Mouse (Mus musculus): Measurements from ENCODE around the gene Otud7a. TPM values are rescaled to one million over a fixed set of nuclear protein-coding genes. Genes with fewer than 3 reads are reported as not detected.

Gene Otud7a
- polyA plus RNA-seq, 1 experiment from 2014 or later, result 0.13 TPM

DNA sequence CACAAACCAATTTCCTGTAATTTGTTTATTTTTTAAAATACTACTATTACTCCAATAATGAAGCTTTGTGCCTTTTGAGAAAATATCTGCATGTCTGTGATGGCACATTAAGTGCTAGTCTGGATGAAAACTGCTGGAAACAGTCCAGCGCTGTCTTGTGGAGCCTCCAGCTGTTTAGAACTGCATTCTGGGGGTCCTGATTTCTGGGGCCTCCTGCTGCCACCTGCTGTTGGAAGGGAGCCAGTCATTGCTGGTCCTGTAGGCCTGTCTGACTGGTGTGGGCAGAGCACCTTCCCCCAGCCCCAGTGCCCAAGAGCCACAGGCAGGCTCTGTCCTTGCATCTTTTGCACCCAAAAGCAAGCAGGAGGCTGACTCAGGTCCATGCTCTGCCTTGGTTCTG is 65.3 kb downstream of the Otud7a start:
- H3K27ac ChIP-seq, result no peak overlapping the region
- H3K27me3 ChIP-seq (ENCODE audit: low read depth, poor library complexity, severe bottlenecking), result no peaks in the 10 kb centered on the region
- H3K9me3 ChIP-seq (replicated peaks), result no peaks in the 10 kb centered on the region
- DNase-seq (ENCODE audit: low spot score), result no peak
- no peaks in the 10 kb centered on the region for H3K36me3 ChIP-seq
- no peak overlapping the region for H3K4me3 ChIP-seq
- WGBS, result 68% methylated on average over 1 of the region's 1 CpGs
- no peaks in the 10 kb centered on the region for H3K4me1 ChIP-seq

- Histone ChIP-seq H3K27me3 (ENCODE audit: low read depth, poor library complexity, severe bottlenecking) (no peaks in the 10 kb centered on the region), H3K27ac (no peak overlapping the region), H3K36me3 (no peaks in the 10 kb centered on the region), H3K4me3 (no peak overlapping the region), H3K9me3 (replicated peaks) (no peaks in the 10 kb centered on the region), H3K4me1 (no peaks in the 10 kb centered on the region)
- no peak for DNase-seq (ENCODE audit: low spot score)
These were observed 66.9 kb downstream of the Otud7a start for GRCm38 (mm10) chr7:63511458-63511857.

GRCm38 (mm10) chr7:63512561-63512960 is 68.0 kb downstream of the Otud7a start:
- Histone ChIP-seq H3K27me3 (ENCODE audit: low read depth, poor library complexity, severe bottlenecking) (no peaks in the 10 kb centered on the region), H3K9me3 (replicated peaks) (no peaks in the 10 kb centered on the region), H3K36me3 (no peaks in the 10 kb centered on the region), H3K27ac (no peak overlapping the region), H3K4me1 (no peaks in the 10 kb centered on the region), H3K4me3 (no peak overlapping the region)
- no peak for DNase-seq (ENCODE audit: low spot score)
- WGBS, result 82% methylated on average over 2 of the region's 2 CpGs

DNA sequence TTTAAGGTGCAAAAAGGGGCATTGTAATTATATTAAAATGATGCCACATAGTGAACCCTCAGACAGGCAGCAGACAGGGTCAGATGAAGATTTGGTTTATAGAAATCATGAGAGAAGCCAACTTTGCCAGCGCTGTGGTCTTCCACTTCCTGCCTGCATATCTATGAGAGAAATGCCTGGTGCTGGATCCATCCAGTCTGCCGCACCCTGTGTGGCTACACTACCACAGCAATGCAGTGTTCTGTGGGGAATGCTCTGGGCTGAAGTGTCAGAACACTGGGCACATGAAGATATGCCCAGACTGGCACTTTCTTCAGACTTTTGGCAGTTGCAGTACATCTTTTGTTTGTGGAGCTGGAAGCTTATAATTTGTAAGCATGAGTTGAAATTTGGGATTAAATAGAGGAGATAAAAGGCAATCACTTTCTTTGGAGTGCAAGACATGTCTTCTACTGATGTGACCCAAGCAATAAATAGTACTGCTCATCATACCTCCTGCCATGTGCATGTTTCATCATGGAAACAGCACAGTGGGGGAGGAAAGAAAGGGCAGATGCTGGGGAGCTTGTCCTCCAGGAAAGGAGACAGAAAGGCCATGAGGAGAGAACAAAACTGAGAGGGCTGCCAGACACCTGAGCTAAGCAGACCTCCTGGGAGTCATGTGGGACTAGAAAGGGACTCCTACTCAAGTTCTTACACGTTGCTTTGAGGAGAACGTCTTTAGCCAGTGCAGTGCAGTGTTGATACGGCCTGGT is 71.8 kb downstream of the Otud7a start:
- no peak for DNase-seq (ENCODE audit: low spot score)
- Histone ChIP-seq H3K27me3 (ENCODE audit: low read depth, poor library complexity, severe bottlenecking) (no peaks in the 10 kb centered on the region), H3K36me3 (no peaks in the 10 kb centered on the region), H3K4me1 (no peaks in the 10 kb centered on the region), H3K4me3 (no peak overlapping the region), H3K9me3 (replicated peaks) (no peaks in the 10 kb centered on the region), H3K27ac (no peak overlapping the region)
- 95% methylated on average over 5 of the region's 5 CpGs for WGBS

DNA sequence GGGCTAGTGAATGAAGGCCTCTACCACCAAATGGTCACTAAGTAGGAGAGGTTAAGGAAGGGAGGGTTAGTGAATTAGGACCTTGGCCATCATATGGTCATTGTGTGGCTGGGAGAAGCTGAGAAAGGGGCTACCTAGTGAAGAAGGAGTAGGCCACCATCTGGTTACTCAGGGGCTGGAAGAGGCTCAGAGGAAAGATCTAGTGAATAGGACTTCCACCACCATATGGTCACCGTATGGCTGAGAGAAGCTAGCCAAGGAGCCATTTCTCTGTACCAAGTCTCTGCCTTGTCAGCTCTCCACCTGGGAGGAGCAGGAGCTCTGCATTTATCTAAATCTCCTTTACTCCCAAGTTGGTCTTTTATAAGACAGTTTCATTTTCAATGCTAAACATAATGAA is 75.7 kb downstream of the Otud7a start:
- 77% methylated on average over 1 of the region's 1 CpGs for WGBS
- Histone ChIP-seq H3K27ac (no peak overlapping the region), H3K9me3 (replicated peaks) (no peaks in the 10 kb centered on the region)

DNA sequence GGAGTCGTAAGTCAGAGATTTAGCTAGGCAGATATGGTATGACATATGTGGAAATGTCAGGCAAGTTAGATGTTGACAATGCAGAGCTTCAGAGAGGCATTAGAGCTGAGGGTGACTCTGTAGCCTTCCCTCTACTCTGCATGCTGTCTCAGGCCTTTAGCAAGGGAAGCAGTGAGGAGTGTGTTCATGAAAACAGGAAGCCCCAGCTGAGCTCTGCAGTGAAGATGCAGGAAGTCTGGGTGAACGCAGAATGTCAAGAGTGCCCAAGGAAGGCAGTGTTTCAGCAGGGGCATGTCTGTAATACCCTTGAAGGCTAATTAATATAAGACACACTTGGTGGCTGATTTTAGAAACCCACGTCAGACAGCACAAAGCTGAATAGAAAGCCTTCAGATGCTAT is 77.9 kb downstream of the Otud7a start:
- WGBS, result 75% methylated on average over 3 of the region's 3 CpGs

More for the DNA sequence above, 75.7 kb downstream of the Otud7a start:
- no peaks in the 10 kb centered on the region for H3K27me3 ChIP-seq (ENCODE audit: low read depth, poor library complexity, severe bottlenecking)
- no peaks in the 10 kb centered on the region for H3K36me3 ChIP-seq
- no peaks in the 10 kb centered on the region for H3K4me1 ChIP-seq
- DNase-seq (ENCODE audit: low spot score), result no peak
- no peak overlapping the region for H3K4me3 ChIP-seq

DNA sequence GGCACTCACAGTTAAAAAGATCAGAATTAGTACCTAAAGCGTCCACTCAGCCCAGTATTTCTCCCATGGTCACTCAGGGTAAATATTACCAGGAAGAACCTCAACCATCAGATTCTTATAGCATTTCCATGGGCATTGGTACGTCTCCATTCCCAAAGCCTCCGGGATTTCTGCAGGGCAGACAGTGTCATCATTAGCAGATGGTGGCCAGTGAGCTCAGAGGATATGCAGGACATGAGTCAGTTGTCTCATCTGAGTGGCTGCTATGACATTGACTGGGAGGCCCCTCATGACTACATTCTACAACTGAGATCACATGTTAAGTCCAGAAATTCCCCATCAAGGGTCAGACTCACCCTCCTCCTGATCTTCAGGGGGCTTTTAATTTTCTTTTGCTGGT is 78.5 kb downstream of the Otud7a start:
- no peaks in the 10 kb centered on the region for H3K4me1 ChIP-seq
- no peak overlapping the region for H3K27ac ChIP-seq
- no peaks in the 10 kb centered on the region for H3K9me3 ChIP-seq (replicated peaks)
- no peaks in the 10 kb centered on the region for H3K27me3 ChIP-seq (ENCODE audit: low read depth, poor library complexity, severe bottlenecking)
- DNase-seq (ENCODE audit: low spot score), result no peak
- no peak overlapping the region for H3K4me3 ChIP-seq
- WGBS, result 84% methylated on average over 3 of the region's 3 CpGs
- no peaks in the 10 kb centered on the region for H3K36me3 ChIP-seq

More for the DNA sequence above, 77.9 kb downstream of the Otud7a start:
- no peaks in the 10 kb centered on the region for H3K36me3 ChIP-seq
- no peak overlapping the region for H3K27ac ChIP-seq
- no peaks in the 10 kb centered on the region for H3K4me1 ChIP-seq
- no peaks in the 10 kb centered on the region for H3K9me3 ChIP-seq (replicated peaks)
- no peaks in the 10 kb centered on the region for H3K27me3 ChIP-seq (ENCODE audit: low read depth, poor library complexity, severe bottlenecking)
- H3K4me3 ChIP-seq, result no peak overlapping the region
- DNase-seq (ENCODE audit: low spot score), result no peak

DNA sequence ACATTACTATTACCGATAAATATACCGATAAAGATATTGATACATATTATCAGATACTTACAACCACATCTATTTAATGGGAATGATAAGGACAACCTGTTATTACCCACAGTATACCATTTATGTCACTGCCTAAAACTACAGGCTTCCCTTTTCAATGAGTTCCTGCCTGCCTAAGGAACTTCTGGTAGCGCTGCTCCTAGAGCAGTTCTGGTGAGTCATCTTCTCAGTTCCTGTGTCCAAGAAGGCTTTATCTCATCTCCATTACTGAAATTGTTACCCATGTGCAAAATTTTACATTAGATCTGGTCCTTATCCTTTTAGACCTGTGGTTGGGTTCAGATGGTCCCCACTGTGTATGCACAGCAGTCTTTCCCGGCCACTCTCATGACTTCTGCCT is 95.7 kb downstream of the Otud7a start:
- Histone ChIP-seq H3K4me3 (no peak overlapping the region), H3K27me3 (ENCODE audit: low read depth, poor library complexity, severe bottlenecking) (no peaks in the 10 kb centered on the region), H3K4me1 (no peaks in the 10 kb centered on the region), H3K27ac (no peak overlapping the region), H3K36me3 (no peaks in the 10 kb centered on the region), H3K9me3 (replicated peaks) (no peaks in the 10 kb centered on the region)
- 92% methylated on average over 4 of the region's 4 CpGs for WGBS
- DNase-seq (ENCODE audit: low spot score), result no peak

- H3K36me3 ChIP-seq, result no peaks in the 10 kb centered on the region
These were observed 109.9 kb downstream of the Otud7a start for GRCm38 (mm10) chr7:63554457-63554856.

DNA sequence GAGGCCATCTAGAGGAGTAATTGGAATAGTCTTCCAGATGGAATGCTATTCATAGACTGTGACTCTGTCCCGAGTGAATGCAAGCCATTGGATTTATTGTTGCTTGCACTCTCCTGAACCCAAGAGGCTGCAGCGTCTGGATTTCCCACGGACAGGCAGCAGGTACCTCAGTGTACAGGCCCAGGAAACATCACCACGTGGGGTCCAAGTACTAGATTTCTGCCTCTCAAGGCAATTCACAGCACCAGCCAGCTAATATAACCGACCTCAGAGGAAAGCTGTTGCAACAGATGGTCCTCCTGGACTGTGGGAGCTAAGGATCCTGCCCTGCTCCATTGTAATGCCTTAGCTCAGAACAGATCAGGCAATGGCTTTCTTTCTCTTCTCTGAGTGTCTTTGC is 111.8 kb downstream of the Otud7a start:
- Histone ChIP-seq H3K27ac (no peak overlapping the region), H3K27me3 (ENCODE audit: low read depth, poor library complexity, severe bottlenecking) (no peaks in the 10 kb centered on the region), H3K9me3 (replicated peaks) (no peaks in the 10 kb centered on the region), H3K36me3 (no peaks in the 10 kb centered on the region), H3K4me1 (no peaks in the 10 kb centered on the region), H3K4me3 (no peak overlapping the region)
- WGBS, result 68% methylated on average over 5 of the region's 5 CpGs
- DNase-seq (ENCODE audit: low spot score), result no peak

More at GRCm38 (mm10) chr7:63554457-63554856, 109.9 kb downstream of the Otud7a start:
- no peaks in the 10 kb centered on the region for H3K4me1 ChIP-seq
- H3K9me3 ChIP-seq (replicated peaks), result no peaks in the 10 kb centered on the region
- 79% methylated on average over 1 of the region's 1 CpGs for WGBS
- H3K27ac ChIP-seq, result no peak overlapping the region
- no peak overlapping the region for H3K4me3 ChIP-seq
- no peak for DNase-seq (ENCODE audit: low spot score)
- H3K27me3 ChIP-seq (ENCODE audit: low read depth, poor library complexity, severe bottlenecking), result no peaks in the 10 kb centered on the region

GRCm38 (mm10) chr7:63558918-63559317 is 114.4 kb downstream of the Otud7a start:
- Histone ChIP-seq H3K4me3 (no peak overlapping the region), H3K9me3 (replicated peaks) (no peaks in the 10 kb centered on the region), H3K27me3 (ENCODE audit: low read depth, poor library complexity, severe bottlenecking) (no peaks in the 10 kb centered on the region), H3K27ac (no peak overlapping the region), H3K4me1 (no peaks in the 10 kb centered on the region), H3K36me3 (no peaks in the 10 kb centered on the region)
- WGBS, result 84% methylated on average over 3 of the region's 3 CpGs
- DNase-seq (ENCODE audit: low spot score), result no peak

GRCm38 (mm10) chr7:63559679-63560078 is 115.1 kb downstream of the Otud7a start:
- no peaks in the 10 kb centered on the region for H3K36me3 ChIP-seq
- H3K27me3 ChIP-seq (ENCODE audit: low read depth, poor library complexity, severe bottlenecking), result no peaks in the 10 kb centered on the region
- DNase-seq (ENCODE audit: low spot score), result no peak
- no peak overlapping the region for H3K4me3 ChIP-seq
- WGBS, result 95% methylated on average over 1 of the region's 1 CpGs
- H3K4me1 ChIP-seq, result no peaks in the 10 kb centered on the region
- H3K27ac ChIP-seq, result no peak overlapping the region
- H3K9me3 ChIP-seq (replicated peaks), result no peaks in the 10 kb centered on the region

DNA sequence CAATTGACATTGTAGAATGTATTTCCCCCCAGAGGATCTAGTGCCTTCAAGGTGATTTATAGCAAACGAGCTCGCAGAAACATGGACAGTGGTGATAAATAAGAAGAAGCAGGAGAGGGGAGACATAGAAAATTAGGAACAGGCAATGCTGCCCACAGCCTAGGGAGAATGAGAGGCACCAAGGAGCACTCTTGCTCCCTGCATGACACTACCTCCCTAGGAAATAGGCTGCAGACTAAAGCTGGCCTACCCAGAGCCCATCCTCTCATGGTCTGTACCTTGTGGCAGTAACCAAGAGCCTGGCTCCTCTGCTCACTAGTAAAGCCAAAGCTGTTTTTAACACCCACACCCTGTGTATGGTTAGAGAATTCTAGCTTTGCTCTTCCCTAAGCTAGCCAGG is 138.8 kb downstream of the Otud7a start:
- Histone ChIP-seq H3K4me1 (no peaks in the 10 kb centered on the region), H3K9me3 (replicated peaks) (no peaks in the 10 kb centered on the region), H3K27ac (no peak overlapping the region), H3K4me3 (no peak overlapping the region), H3K27me3 (ENCODE audit: low read depth, poor library complexity, severe bottlenecking) (no peaks in the 10 kb centered on the region), H3K36me3 (no peaks in the 10 kb centered on the region)
- whole genome bisulfite sequencing, result 72% methylated on average over 2 of the region's 2 CpGs
- no peak for DNase-seq (ENCODE audit: low spot score)
